Mouse (Mus musculus) neural tube, embryonic 11.5 days (tissue): ENCODE measurements around the gene Abhd17b. TPM values are rescaled to one million over a fixed set of nuclear protein-coding genes. Genes with fewer than 3 reads are reported as not detected.

ENCODE experiments used
- ATAC-seq: fragments of 200-750 bp; cut with Nextera tagmentation; 2 replicates; pipeline ENCODE4 v1.8.0; 2017; ENCODE audit warnings: moderate number of reproducible peaks, mild to moderate bottlenecking, moderate TSS enrichment, moderate library complexity; ENCODE audit not compliant: insufficient read depth, low FRiP score, low TSS enrichment
- DNase-seq: peaks from one replicate; pipeline ENCODE4 v3.0.0-alpha.2; 2015; ENCODE audit warnings: low spot score
- H3K27ac ChIP-seq: fragments of 300-500 bp; sonication (generic); 2 replicates; pipeline ENCODE4 v1.5.1; 2014; ENCODE audit warnings: low read depth, mild to moderate bottlenecking, low read length
- H3K27me3 ChIP-seq: fragments of 300-500 bp; sonication (generic); 2 replicates; pipeline ENCODE4 v1.6.1; 2014; ENCODE audit warnings: mild to moderate bottlenecking, low read length, mixed read lengths; ENCODE audit not compliant: control insufficient read depth, insufficient read depth
- H3K36me3 ChIP-seq: fragments of 300-500 bp; sonication (generic); 2 replicates; pipeline ENCODE4 v1.6.1; 2014; ENCODE audit warnings: mild to moderate bottlenecking, low read length, moderate library complexity, mixed read lengths; ENCODE audit not compliant: control insufficient read depth, insufficient read depth
- H3K4me1 ChIP-seq: fragments of 300-500 bp; sonication (generic); 2 replicates; pipeline ENCODE4 v1.6.1; 2014; ENCODE audit warnings: low read length, mixed read lengths; ENCODE audit not compliant: control insufficient read depth, insufficient read depth
- H3K4me2 ChIP-seq: fragments of 300-500 bp; sonication (generic); 2 replicates; pipeline ENCODE4 v1.6.1; 2014; ENCODE audit warnings: low read depth, mild to moderate bottlenecking, moderate library complexity
- H3K4me3 ChIP-seq: fragments of 300-500 bp; sonication (generic); 2 replicates; pipeline ENCODE4 v1.5.1; 2014; ENCODE audit warnings: low read depth, low read length
- H3K9ac ChIP-seq: fragments of 300-500 bp; sonication (generic); 2 replicates; pipeline ENCODE4 v1.6.1; 2014; ENCODE audit warnings: mild to moderate bottlenecking, low read length
- H3K9me3 ChIP-seq: fragments of 300-500 bp; sonication (generic); 2 replicates; pipeline ENCODE4 v1.6.1; 2016; ENCODE audit warnings: low read length; ENCODE audit not compliant: control insufficient read depth
- WGBS: fragments of 180-500 bp; shearing (Covaris S2); extraction: QIAGEN DNeasy Blood & Tissue Kit; methylation state at CpG from one replicate; pipeline ENCODE4 v1.1.7; 2014; 5-methylcytosine and 5-hydroxymethylcytosine counted together
- polyA plus RNA-seq: library from polyadenylated mRNA; unstranded; fragments of >200 nt; fragmentation: Nextera tagmentation; extraction: Ambion mirVana; gene quantifications from 2 replicates; pipeline ENCODE4 v1.2.1, GENCODE M21; 2014

Abhd17b gene
- polyA plus RNA-seq, 1 experiment from 2014 or later = 44.2 TPM

DNA sequence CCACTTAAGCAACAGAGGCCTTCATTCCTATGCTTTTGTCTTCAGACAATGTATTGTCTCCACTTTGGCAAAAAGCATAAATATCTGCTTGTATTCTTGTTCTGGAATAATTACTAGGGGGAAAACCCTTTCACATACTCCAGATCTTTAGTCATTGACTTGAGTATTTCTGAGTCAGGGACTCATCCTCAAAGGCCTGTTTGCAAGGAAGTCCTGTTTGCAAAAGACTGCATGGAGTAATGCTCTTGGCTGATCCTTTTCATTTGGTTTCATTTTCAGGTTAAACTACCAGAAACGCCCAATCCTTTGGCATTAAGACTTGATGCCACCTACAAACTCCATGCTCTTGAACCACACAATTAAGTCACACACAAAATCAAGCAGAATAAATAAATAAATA, 9.1 kb upstream of the Abhd17b start:
- no peak overlapping the region for H3K4me3 ChIP-seq
- no peak overlapping the region for H3K4me2 ChIP-seq
- H3K9ac ChIP-seq = no peak overlapping the region
- no peaks in the 10 kb centered on the region for H3K36me3 ChIP-seq
- DNase-seq (no peak), ATAC-seq (no peak)
- 89% methylated on average over 1 of the region's 1 CpGs for WGBS
- H3K9me3 ChIP-seq = no peaks in the 10 kb centered on the region
- no peaks in the 10 kb centered on the region for H3K27me3 ChIP-seq
- no peak overlapping the region for H3K27ac ChIP-seq
- no peaks in the 10 kb centered on the region for H3K4me1 ChIP-seq

DNA sequence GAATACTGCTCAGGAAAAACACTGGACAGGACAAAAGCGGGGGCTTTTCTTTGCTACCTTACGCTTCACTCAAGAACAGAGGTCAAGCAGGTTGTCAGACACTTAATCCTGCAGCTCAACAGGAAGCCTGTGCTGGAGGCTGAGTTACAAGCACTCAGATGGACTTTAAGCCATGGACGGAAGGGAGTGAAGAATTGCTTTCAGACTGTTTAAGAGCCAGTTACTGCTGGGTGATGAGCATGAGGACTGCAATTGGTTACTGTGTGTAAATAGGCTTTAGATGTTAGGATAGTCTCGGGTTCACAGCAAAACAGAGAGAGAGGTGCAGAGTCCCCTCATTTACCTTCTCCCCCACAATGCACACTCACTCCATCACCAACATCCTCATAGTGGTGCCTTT, 7.7 kb upstream of the Abhd17b start:
- Histone ChIP-seq H3K9me3 (no peaks in the 10 kb centered on the region), H3K4me2 (no peak overlapping the region), H3K9ac (no peak overlapping the region), H3K4me3 (no peak overlapping the region), H3K27me3 (no peaks in the 10 kb centered on the region), H3K4me1 (no peaks in the 10 kb centered on the region), H3K27ac (no peak overlapping the region), H3K36me3 (no peaks in the 10 kb centered on the region)
- no peak for ATAC-seq
- WGBS = 69% methylated on average over 4 of the region's 4 CpGs
- no peak for DNase-seq

DNA sequence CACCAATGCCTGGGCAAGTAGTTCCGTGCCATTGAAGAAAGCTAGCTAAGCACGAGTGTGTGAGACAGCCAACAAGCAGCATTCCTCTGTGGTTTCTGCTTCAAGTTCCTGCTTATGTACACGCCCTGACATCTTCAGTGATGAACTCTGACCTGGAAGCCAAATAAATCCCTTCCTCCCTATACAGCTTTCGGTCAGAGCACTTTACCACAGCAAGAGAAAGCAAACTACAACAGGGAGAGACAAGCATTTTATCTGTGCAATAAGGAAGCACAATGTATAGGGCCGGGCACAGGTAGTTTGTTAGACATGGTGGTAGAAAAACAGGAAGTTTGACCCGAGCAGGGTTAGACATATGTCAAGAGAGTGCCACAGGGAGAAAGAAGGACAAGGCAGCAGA, 6.8 kb upstream of the Abhd17b start:
- no peak for ATAC-seq

DNA sequence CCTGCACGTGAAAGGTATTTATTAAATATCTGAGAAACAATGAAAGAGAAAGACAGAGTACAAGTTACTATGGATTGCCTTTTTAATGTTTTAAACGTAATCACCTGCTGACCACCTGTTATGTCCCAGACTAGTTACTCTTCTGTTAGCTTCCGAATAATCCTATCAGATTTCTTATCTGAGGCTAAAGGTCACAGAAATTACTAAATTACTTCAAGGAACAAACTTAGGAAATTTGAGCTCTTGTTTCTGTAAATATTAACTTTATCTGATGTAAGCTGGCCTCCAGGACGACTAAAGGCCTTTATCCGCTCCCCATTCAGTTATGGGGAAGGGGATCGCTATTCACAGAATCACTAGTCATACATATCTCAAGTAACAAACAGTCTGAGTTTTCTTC, 1.3 kb upstream of the Abhd17b start:
- no peaks in the 10 kb centered on the region for H3K36me3 ChIP-seq
- no peak for ATAC-seq
- H3K9me3 ChIP-seq = no peaks in the 10 kb centered on the region
- WGBS = 57% methylated on average over 6 of the region's 6 CpGs
- no peaks in the 10 kb centered on the region for H3K27me3 ChIP-seq
- H3K9ac ChIP-seq = peak overlapping the region; percentile 95
- DNase-seq = no peak
- H3K4me3 ChIP-seq = peak overlapping the region; percentile 92
- H3K27ac ChIP-seq = no peak overlapping the region
- peaks cover 12% of the 10 kb centered on the region; the same call in 1 of the 2 replicates for H3K4me1 ChIP-seq
- H3K4me2 ChIP-seq = peak overlapping the region; percentile 73

More for the DNA sequence above, 6.8 kb upstream of the Abhd17b start:
- no peak for DNase-seq
- H3K4me2 ChIP-seq = no peak overlapping the region
- H3K36me3 ChIP-seq = no peaks in the 10 kb centered on the region
- no peaks in the 10 kb centered on the region for H3K9me3 ChIP-seq
- H3K9ac ChIP-seq = no peak overlapping the region
- H3K4me1 ChIP-seq = no peaks in the 10 kb centered on the region
- H3K27me3 ChIP-seq = no peaks in the 10 kb centered on the region
- no peak overlapping the region for H3K4me3 ChIP-seq
- 89% methylated on average over 6 of the region's 6 CpGs for WGBS
- H3K27ac ChIP-seq = no peak overlapping the region

DNA sequence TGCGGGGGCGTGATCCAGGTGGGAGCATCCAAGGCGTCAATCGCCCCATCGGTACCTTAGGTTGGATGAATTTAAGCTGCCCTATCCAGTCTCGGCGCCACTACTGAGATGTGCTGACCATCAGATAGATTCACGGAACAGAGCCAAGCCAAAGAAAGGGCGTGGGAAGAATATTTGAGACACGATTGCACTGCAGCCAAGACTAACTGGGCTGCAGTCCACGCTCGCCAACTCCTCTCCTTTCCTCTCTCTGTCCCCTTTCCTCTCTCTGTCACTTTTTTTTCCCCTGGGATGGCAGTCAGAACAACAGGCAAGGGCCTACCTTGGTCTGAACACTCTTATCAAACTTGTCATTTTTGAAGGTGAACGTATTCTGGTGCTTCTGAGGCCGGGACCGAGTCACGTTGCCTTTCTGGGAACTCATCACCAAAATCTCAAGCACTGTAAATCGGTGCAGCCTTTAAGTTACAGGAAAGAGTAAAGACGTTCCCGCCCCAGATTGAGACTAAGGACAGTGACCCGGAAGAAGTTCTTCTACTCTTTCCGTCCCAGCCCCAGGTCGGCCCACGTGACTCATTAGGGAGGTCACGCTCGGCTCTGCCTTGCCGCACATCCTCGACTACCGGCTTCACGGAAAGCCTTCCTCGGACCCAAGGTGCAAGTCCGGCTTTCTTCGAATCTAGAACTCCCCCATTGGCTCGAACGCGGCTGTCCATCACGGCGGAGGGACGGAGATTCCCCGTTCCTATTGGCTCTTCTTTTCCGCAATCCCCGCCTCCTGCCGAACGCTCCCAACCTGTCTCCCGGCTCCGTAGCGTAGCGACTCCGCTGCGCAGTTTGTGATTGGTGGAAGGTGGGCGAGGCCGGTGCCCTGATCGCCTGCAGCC, 457 bp upstream of the Abhd17b start, which contains the start of gene 1110059E24Rik:
Gene 1110059E24Rik, minus strand, starts transcription at position 692 of the 887 bp plus-strand sequence.
- Histone ChIP-seq H3K9me3 (no peaks in the 10 kb centered on the region), H3K9ac (peak within 1 kb of the TSS; percentile 95), H3K27me3 (no peaks in the 10 kb centered on the region), H3K27ac (peak within 1 kb of the TSS; percentile 99), H3K36me3 (no peaks in the 10 kb centered on the region), H3K4me1 (peaks cover 12% of the 10 kb centered on the region; the same call in 1 of the 2 replicates), H3K4me2 (peak within 1 kb of the TSS; percentile 73), H3K4me3 (peak within 1 kb of the TSS; percentile 92)
- peak; percentile 97 for DNase-seq
- ATAC-seq = peak; percentile 99
- WGBS = 6% methylated on average over 52 of the region's 52 CpGs

DNA sequence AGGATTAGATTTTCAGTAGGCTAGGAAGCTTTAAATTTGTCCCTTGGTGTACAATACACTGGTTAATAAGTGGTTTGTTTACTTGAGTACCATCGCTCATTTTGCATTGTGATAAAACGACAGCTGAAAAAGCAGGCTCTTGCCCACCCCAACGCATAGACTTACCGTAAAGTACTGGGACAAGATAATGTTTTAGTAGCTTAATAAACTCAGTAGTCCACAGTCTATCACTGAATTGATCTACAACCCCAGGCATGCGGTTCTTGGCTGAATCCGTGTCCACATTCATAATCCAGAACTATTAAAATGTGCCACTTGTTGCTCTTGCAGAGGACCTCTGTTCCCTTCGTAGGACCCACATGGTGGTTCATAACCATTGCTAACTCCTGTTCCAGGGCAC, 1.8 kb downstream of the Abhd17b start:
- no peak for ATAC-seq
- Histone ChIP-seq H3K27ac (no peak overlapping the region), H3K9ac (no peak overlapping the region), H3K4me1 (peaks cover 12% of the 10 kb centered on the region; the same call in 1 of the 2 replicates), H3K4me2 (peak overlapping the region; percentile 65), H3K27me3 (no peaks in the 10 kb centered on the region), H3K4me3 (peak overlapping the region; percentile 92), H3K9me3 (no peaks in the 10 kb centered on the region), H3K36me3 (no peaks in the 10 kb centered on the region)
- 81% methylated on average over 7 of the region's 7 CpGs for WGBS
- DNase-seq = no peak

DNA sequence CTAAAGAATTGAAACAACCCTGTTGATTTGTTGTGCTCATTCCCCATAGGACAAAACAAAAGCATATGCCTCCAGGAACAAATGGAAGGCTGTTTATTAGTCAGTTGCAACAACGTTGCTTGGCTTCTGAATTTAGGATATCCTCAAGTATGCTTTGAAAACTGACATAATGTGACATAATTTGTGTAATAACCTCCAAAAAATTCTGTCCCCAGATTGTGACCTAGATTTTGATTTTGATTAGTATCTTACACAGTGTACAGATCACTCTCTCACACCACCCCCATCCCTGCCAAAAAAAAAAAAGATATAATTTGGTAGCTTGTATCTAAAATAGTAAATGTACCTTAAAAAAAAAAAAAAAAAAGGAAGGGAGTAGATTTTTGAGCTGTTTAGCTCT, 7.7 kb downstream of the Abhd17b start:
- Histone ChIP-seq H3K27me3 (no peaks in the 10 kb centered on the region), H3K4me3 (no peak overlapping the region), H3K4me1 (no peaks in the 10 kb centered on the region), H3K4me2 (no peak overlapping the region), H3K9ac (no peak overlapping the region), H3K9me3 (no peaks in the 10 kb centered on the region), H3K27ac (no peak overlapping the region), H3K36me3 (no peaks in the 10 kb centered on the region)
- no peak for DNase-seq
- 91% methylated on average over 1 of the region's 1 CpGs for whole genome bisulfite sequencing
- ATAC-seq = no peak

DNA sequence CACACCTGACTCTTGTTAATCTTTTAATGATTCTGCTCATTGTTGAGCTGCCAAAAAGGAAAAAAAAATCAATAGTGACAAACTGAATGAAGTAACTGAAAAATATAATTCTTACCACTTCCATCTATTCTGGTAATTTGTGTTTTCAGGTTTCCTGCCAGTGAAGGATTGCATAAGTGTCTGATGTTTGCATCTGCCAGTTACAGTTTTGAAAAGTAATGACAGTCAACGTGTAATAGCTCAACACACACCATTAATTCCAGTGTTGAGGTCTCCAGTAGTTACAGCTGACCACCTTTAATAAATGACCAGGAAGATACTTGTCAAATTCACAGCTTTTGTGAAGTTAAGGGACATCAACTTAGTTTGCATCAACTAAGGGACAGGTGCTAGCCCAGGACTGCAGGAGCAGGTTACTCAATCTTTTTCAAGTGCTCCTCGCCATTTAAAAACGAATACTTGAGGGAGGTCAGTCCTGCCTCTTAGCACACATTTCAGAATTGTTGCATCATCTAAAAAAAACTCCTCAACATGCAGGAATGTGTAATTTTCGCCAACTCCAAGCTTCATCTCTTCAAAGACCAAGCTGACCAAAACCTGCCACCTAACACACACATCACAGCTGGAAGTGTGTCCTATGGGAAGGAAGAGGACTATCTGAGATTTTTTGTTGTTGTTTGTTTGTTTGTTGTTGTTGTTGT, 10.9 kb downstream of the Abhd17b start:
- WGBS = 90% methylated on average over 4 of the region's 4 CpGs
- DNase-seq = no peak
- no peak for ATAC-seq
- Histone ChIP-seq H3K9ac (no peak overlapping the region), H3K4me1 (no peaks in the 10 kb centered on the region), H3K9me3 (no peaks in the 10 kb centered on the region), H3K4me2 (no peak overlapping the region), H3K27me3 (no peaks in the 10 kb centered on the region), H3K27ac (no peak overlapping the region), H3K36me3 (no peaks in the 10 kb centered on the region), H3K4me3 (no peak overlapping the region)
